Mouse (Mus musculus) hindbrain, embryonic 12.5 days (tissue): Measurements from ENCODE around the gene Crygd. TPM values are rescaled to one million over a fixed set of nuclear protein-coding genes. Genes with fewer than 3 reads are reported as not detected.
"Not testable (repeated sequence)": the region's sequence is repeated elsewhere in the genome, so short reads cannot be mapped to it uniquely, and the experiment has no call there.

ENCODE experiments used
- ATAC-seq: fragments of 200-750 bp; cut with Nextera tagmentation; 2 replicates; pipeline ENCODE4 v1.8.0; 2017; ENCODE audit warnings: moderate TSS enrichment; ENCODE audit not compliant: low FRiP score
- H3K27ac ChIP-seq: fragments of 300-500 bp; sonication (generic); 2 replicates; pipeline ENCODE4 v1.5.1; 2016; ENCODE audit warnings: mild to moderate bottlenecking
- H3K27me3 ChIP-seq: fragments of 300-500 bp; sonication (generic); 2 replicates; pipeline ENCODE4 v1.6.1; 2016; ENCODE audit warnings: mild to moderate bottlenecking
- H3K36me3 ChIP-seq: fragments of 300-500 bp; sonication (generic); 2 replicates; pipeline ENCODE4 v1.6.1; 2016; ENCODE audit warnings: mild to moderate bottlenecking
- H3K4me1 ChIP-seq: fragments of 300-500 bp; sonication (generic); 2 replicates; pipeline ENCODE4 v1.6.1; 2016
- H3K4me2 ChIP-seq: fragments of 300-500 bp; sonication (generic); replicated peaks from 2 replicates; pipeline ENCODE4 v1.6.1; 2016; ENCODE audit warnings: mild to moderate bottlenecking
- H3K4me3 ChIP-seq: fragments of 300-500 bp; sonication (generic); 2 replicates; pipeline ENCODE4 v1.5.1; 2016; ENCODE audit warnings: mild to moderate bottlenecking
- H3K9ac ChIP-seq: fragments of 300-500 bp; sonication (generic); 2 replicates; pipeline ENCODE4 v1.6.1; 2016; ENCODE audit warnings: mild to moderate bottlenecking, moderate library complexity
- H3K9me3 ChIP-seq: fragments of 300-500 bp; sonication (generic); replicated peaks from 2 replicates; pipeline ENCODE4 v1.6.1; 2016; ENCODE audit warnings: mild to moderate bottlenecking
- WGBS: fragments of 180-500 bp; shearing (Covaris S2); methylation state at CpG from one replicate; pipeline ENCODE4 v1.1.7; 2016; 5-methylcytosine and 5-hydroxymethylcytosine counted together
- polyA plus RNA-seq: library from polyadenylated mRNA; unstranded; fragments of >200 nt; fragmentation: Nextera tagmentation; extraction: Ambion mirVana; gene quantifications from 2 replicates; pipeline ENCODE4 v1.2.1, GENCODE M21; 2016

Crygd gene
- polyA plus RNA-seq, 1 experiment from 2014 or later: not detected

DNA sequence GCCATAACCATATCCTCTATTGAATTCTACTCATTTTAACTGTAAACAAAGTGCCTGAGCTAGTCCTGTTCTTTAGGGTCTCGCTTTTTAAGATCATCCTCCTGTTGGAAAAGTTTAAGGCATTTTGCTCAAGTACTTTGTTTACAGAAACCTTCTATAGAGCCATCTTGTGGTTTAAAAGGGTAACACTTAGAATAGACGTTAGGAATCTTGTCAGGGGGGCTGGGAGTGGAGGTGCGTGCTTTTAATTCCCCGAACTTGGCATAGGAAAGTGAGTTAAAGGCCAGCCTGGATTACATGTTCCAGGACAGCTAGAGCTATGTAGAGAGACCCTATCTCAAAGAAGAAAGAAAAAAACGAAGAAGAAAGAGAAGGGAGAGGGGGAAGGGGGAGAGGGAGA, 12.4 kb upstream of the Crygd start:
- WGBS: 26% methylated on average over 5 of the region's 5 CpGs
- ATAC-seq: no peak
- no peaks in the 10 kb centered on the region for H3K36me3 ChIP-seq

DNA sequence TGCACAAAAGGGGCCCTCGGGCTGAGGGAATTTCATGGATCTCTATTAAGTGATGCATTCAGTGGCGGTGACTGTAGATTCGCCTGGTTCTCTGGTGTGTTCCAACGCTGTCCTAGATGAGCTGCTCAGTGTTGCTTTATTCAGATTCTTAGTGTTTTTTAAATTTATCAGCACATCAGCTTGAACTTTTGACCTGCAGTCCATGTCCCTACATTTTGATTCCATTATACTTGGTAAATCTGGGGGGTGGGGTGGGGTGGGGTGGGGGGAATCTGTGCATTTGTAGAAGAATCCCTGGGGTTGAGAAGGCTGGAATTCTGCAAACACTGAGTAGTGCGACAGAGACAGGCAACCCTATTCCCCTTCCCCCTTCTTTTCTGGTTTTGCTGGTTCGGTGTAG, 10.3 kb upstream of the Crygd start, which contains the start of gene Crygc:
Gene Crygc (minus strand): TSS at position 101 of the 400 bp plus-strand sequence.
- H3K4me2 ChIP-seq: no peak within 1 kb of the TSS
- no peak for ATAC-seq
- H3K9me3 ChIP-seq: no peaks in the 10 kb centered on the region
- H3K4me1 ChIP-seq: no peaks in the 10 kb centered on the region
- H3K27me3 ChIP-seq: no peaks in the 10 kb centered on the region
- no peak within 1 kb of the TSS for H3K4me3 ChIP-seq
- WGBS: 68% methylated on average over 6 of the region's 6 CpGs
- no peak within 1 kb of the TSS; the same call in 1 of the 2 replicates for H3K9ac ChIP-seq
- H3K36me3 ChIP-seq: no peaks in the 10 kb centered on the region
- H3K27ac ChIP-seq: no peak within 1 kb of the TSS

More for the DNA sequence above, 12.4 kb upstream of the Crygd start:
- Histone ChIP-seq H3K27ac (no peak overlapping the region), H3K9me3 (no peaks in the 10 kb centered on the region), H3K9ac (no peak overlapping the region), H3K4me2 (no peak overlapping the region), H3K4me3 (no peak overlapping the region), H3K4me1 (no peaks in the 10 kb centered on the region), H3K27me3 (no peaks in the 10 kb centered on the region)

GRCm38 (mm10) chr1:65067842-65068241, 4.6 kb upstream of the Crygd start:
- H3K9me3 ChIP-seq: no peaks in the 10 kb centered on the region
- no peak overlapping the region for H3K27ac ChIP-seq
- H3K4me1 ChIP-seq: no peaks in the 10 kb centered on the region
- no peaks in the 10 kb centered on the region for H3K27me3 ChIP-seq
- H3K9ac ChIP-seq: no peak overlapping the region
- H3K36me3 ChIP-seq: no peaks in the 10 kb centered on the region
- no peak overlapping the region for H3K4me3 ChIP-seq
- ATAC-seq: no peak
- no peak overlapping the region for H3K4me2 ChIP-seq

DNA sequence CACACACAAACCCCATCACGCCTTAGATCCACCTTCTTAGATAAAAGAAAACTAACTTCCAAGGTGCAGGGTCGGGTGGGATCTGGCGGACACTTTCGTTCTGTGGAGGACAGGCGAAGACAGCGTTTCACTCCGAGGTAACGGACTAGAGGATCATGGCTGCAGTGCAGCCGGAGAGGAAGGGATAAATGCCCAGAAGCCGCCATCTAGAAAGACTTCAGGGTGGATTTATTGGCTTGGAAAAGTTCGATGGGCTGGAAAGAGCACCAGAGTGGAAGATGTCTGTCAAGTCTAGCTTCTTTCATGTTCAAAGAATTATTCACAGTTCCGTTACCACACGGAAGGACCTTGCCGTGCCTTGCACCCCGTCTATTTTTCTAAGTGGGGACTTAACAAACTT, 949 bp upstream of the Crygd start:
- H3K9ac ChIP-seq: no peak overlapping the region
- H3K4me2 ChIP-seq: no peak overlapping the region
- no peak for ATAC-seq
- H3K4me1 ChIP-seq: no peaks in the 10 kb centered on the region
- no peak overlapping the region for H3K27ac ChIP-seq
- no peaks in the 10 kb centered on the region for H3K27me3 ChIP-seq
- 88% methylated on average over 15 of the region's 15 CpGs for WGBS
- no peaks in the 10 kb centered on the region for H3K9me3 ChIP-seq
- no peaks in the 10 kb centered on the region for H3K36me3 ChIP-seq
- no peak overlapping the region for H3K4me3 ChIP-seq

DNA sequence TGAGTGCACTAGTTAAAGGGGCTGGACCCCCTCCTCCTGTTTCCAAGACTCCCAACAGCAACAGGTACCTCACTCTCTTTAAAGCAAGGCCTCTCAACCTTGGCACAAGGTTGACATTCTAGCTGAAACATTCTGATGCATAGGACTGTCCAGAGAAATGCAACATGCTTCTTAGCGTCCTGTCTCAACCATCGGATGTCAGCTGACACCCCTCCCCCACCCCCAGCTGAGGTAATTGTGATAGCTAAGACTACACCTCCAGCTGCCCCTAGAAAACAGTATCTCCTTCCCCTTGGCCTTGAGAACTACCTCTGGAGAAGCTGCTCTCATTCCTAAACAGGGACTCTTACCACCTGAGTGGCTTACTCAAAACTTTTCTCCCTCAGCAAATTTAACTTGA, 11.1 kb downstream of the Crygd start:
- no peak overlapping the region for H3K27ac ChIP-seq
- no peaks in the 10 kb centered on the region for H3K9me3 ChIP-seq
- ATAC-seq: no peak
- no peak overlapping the region for H3K4me2 ChIP-seq
- 25% methylated on average over 2 of the region's 2 CpGs for WGBS
- H3K9ac ChIP-seq: no peak overlapping the region
- H3K27me3 ChIP-seq: no peaks in the 10 kb centered on the region
- H3K36me3 ChIP-seq: no peaks in the 10 kb centered on the region
- no peaks in the 10 kb centered on the region; the same call in 1 of the 2 replicates for H3K4me1 ChIP-seq
- H3K4me3 ChIP-seq: no peak overlapping the region

- H3K27me3 ChIP-seq: no peaks in the 10 kb centered on the region
Measured at GRCm38 (mm10) chr1:65051696-65052095, 11.6 kb downstream of the Crygd start.

DNA sequence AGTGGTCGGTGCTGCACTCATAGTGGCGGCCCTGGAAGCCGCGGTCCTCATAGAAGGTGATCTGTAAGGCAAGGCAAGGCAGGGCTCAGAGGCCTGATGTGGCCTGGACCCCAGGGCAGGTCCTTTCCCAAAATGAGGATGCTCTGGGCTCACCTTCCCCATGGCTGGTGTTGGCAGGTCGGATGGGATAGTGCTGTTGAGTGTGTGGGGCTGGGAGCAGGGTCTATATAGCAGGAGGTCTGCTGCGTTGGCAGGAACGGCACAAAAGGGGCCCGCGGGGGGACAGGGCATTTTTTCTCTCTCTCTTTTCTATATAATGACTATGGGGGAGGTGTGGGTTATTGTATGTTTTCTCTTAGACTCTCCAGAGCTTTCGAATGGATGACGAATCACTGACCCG, 12.3 kb downstream of the Crygd start, which contains the start of gene Cryge:
Gene Cryge (minus strand): TSS at position 198 of the 400 bp plus-strand sequence.
- not testable (repeated sequence) for H3K4me2 ChIP-seq, H3K9me3 ChIP-seq, H3K27me3 ChIP-seq, H3K9ac ChIP-seq, H3K4me1 ChIP-seq, H3K27ac ChIP-seq, ATAC-seq, H3K36me3 ChIP-seq, H3K4me3 ChIP-seq
- 38% methylated on average over 12 of the region's 12 CpGs for WGBS

More at GRCm38 (mm10) chr1:65051696-65052095, 11.6 kb downstream of the Crygd start:
- Histone ChIP-seq H3K4me3 (no peak overlapping the region), H3K9ac (no peak overlapping the region), H3K4me2 (no peak overlapping the region), H3K4me1 (no peaks in the 10 kb centered on the region; the same call in 1 of the 2 replicates), H3K9me3 (no peaks in the 10 kb centered on the region), H3K27ac (no peak overlapping the region), H3K36me3 (no peaks in the 10 kb centered on the region)
- no peak for ATAC-seq
- 49% methylated on average over 7 of the region's 7 CpGs for WGBS

- no peaks in the 10 kb centered on the region for H3K36me3 ChIP-seq
- H3K27ac ChIP-seq: no peak overlapping the region
- no peak for ATAC-seq
- H3K4me3 ChIP-seq: no peak overlapping the region
- no peak overlapping the region for H3K4me2 ChIP-seq
- no peaks in the 10 kb centered on the region for H3K9me3 ChIP-seq
- H3K4me1 ChIP-seq: no peaks in the 10 kb centered on the region; the same call in 1 of the 2 replicates
- H3K9ac ChIP-seq: no peak overlapping the region
- 58% methylated on average over 12 of the region's 12 CpGs for WGBS
- H3K27me3 ChIP-seq: no peaks in the 10 kb centered on the region
Measured at GRCm38 (mm10) chr1:65048781-65049180, 14.5 kb downstream of the Crygd start.

GRCm38 (mm10) chr1:65046401-65047109, 16.7 kb downstream of the Crygd start:
- Histone ChIP-seq H3K27me3 (no peaks in the 10 kb centered on the region), H3K4me2 (no peak overlapping the region), H3K9me3 (no peaks in the 10 kb centered on the region), H3K4me3 (no peak overlapping the region), H3K9ac (no peak overlapping the region), H3K36me3 (no peaks in the 10 kb centered on the region), H3K4me1 (no peaks in the 10 kb centered on the region; the same call in 1 of the 2 replicates), H3K27ac (no peak overlapping the region)
- ATAC-seq: no peak
- 41% methylated on average over 8 of the region's 8 CpGs for WGBS

DNA sequence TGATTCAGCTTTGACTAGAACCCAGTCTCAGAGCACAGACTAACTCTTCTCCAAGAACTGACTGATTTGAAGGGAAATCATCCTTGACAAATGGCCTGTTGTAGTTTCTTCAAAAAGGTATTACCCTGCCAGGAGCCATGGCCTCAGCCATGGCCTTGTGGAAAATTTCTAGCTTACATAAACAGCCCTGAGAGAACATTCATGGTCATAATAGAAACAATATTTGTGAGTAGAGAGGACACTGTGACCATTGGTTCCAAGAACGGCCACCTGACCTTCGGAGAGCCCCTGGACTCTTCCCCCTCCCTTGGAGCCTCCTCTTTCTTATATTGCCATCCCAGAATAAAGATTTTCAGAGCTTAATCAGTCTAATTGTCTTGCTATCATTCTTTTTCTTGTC, 19.8 kb downstream of the Crygd start:
- H3K9ac ChIP-seq: no peak overlapping the region
- H3K27ac ChIP-seq: no peak overlapping the region
- no peak overlapping the region for H3K4me3 ChIP-seq
- H3K4me1 ChIP-seq: no peaks in the 10 kb centered on the region
- no peaks in the 10 kb centered on the region for H3K36me3 ChIP-seq
- no peaks in the 10 kb centered on the region for H3K27me3 ChIP-seq
- ATAC-seq: no peak
- no peak overlapping the region for H3K4me2 ChIP-seq
- H3K9me3 ChIP-seq: no peaks in the 10 kb centered on the region
- whole genome bisulfite sequencing: 84% methylated on average over 2 of the region's 2 CpGs

DNA sequence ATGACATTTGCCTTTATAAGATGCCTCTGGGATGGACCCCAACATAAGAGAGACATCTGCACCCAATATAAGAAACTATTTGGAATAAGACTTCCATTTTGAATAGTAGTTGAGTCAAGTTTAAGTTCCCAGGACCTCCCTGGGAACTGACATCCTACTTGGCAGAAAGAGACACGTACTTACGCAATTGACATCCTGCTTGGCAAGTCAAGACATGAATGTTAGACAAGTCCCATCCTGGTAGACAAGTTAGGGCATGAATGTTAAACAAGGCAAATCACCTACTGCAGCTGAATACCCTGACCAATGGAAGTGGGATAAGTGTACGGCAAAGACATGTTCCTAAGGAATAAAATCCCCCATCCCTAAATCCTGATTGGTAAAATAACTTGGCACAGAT, 21.4 kb downstream of the Crygd start:
- WGBS: 94% methylated on average over 3 of the region's 3 CpGs
- Histone ChIP-seq H3K9ac (no peak overlapping the region), H3K27ac (no peak overlapping the region), H3K27me3 (no peaks in the 10 kb centered on the region), H3K36me3 (no peaks in the 10 kb centered on the region), H3K4me3 (no peak overlapping the region), H3K4me1 (no peaks in the 10 kb centered on the region), H3K4me2 (no peak overlapping the region), H3K9me3 (no peaks in the 10 kb centered on the region)
- ATAC-seq: no peak

GRCm38 (mm10) chr1:65040806-65041205, 22.4 kb downstream of the Crygd start:
- WGBS: 75% methylated on average over 6 of the region's 6 CpGs
- Histone ChIP-seq H3K9me3 (no peaks in the 10 kb centered on the region), H3K4me1 (no peaks in the 10 kb centered on the region), H3K27me3 (no peaks in the 10 kb centered on the region), H3K27ac (no peak overlapping the region), H3K36me3 (no peaks in the 10 kb centered on the region), H3K4me3 (no peak overlapping the region), H3K9ac (no peak overlapping the region), H3K4me2 (no peak overlapping the region)
- ATAC-seq: no peak

DNA sequence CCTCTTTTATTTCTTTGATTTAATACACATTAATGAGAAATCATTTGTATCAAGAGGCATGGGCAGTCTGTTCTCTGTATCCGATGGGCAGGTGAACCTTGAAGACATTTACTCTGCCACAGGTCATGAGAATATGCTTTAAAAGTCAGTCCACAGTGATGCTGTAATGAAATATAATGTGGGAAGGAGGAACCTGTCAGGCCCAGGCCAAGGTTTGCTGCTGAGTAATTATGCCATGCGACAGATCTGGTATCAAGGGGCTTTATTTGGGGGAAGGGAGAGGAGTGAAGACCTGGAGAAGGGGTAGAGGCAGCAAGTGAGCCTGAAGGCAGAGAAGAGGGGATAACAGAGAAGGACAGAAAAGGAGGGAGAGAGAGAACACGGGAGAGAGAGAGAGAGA, 23.6 kb downstream of the Crygd start:
- H3K4me1 ChIP-seq: no peaks in the 10 kb centered on the region
- H3K36me3 ChIP-seq: no peaks in the 10 kb centered on the region
- 70% methylated on average over 3 of the region's 3 CpGs for WGBS
- H3K4me2 ChIP-seq: no peak overlapping the region
- no peak overlapping the region for H3K4me3 ChIP-seq
- no peak overlapping the region for H3K27ac ChIP-seq
- no peak overlapping the region for H3K9ac ChIP-seq
- H3K9me3 ChIP-seq: no peaks in the 10 kb centered on the region
- ATAC-seq: no peak
- H3K27me3 ChIP-seq: no peaks in the 10 kb centered on the region
